Mouse (Mus musculus) CH12.LX (cell line): ENCODE measurements around the gene Ddx59.

Experiments
- CTCF ChIP-seq, 2 experiments: IDR thresholded peaks in 1 of 2; conservative IDR thresholded peaks in 1 of 2; 2 replicates each; pipeline ENCODE4 v1.5.1; 2011 to 2012; ENCODE audit warnings: low read depth in 2 of 2, low read length in 2 of 2, improper control_type of control experiment in 1 of 2, inconsistent platforms in 1 of 2, mild to moderate bottlenecking in 1 of 2, moderate library complexity in 1 of 2
- IRF4 ChIP-seq: IDR thresholded peaks from 2 replicates; pipeline ENCODE4 v1.6.1; 2014; ENCODE audit warnings: low read depth, mild to moderate bottlenecking, inconsistent platforms, low read length, improper control_type of control experiment
- MAX ChIP-seq: IDR thresholded peaks from 2 replicates; pipeline ENCODE4 v1.6.1; 2011; ENCODE audit warnings: low read length, improper control_type of control experiment
- TCF12 ChIP-seq: IDR thresholded peaks from 2 replicates; pipeline ENCODE4 v1.6.1; 2014; ENCODE audit warnings: low read depth, mild to moderate bottlenecking, inconsistent platforms, low read length, improper control_type of control experiment

GRCm38 (mm10) chr1:136452421-136452820, 37.4 kb downstream of the Ddx59 start:
- no peak for TF ChIP-seq TCF12
- no peak for TF ChIP-seq MAX
- TF ChIP-seq IRF4: no peak
- no peak for TF ChIP-seq CTCF (conservative IDR thresholded peaks at IDR 0.05 in 1 of 2, IDR thresholded peaks at IDR 0.05 in 1 of 2; ENCODE audit: low read depth in 2 of 2, low read length in 2 of 2)
